Mouse (Mus musculus): ENCODE data around the gene Spock1. TPM values are rescaled to one million over a fixed set of nuclear protein-coding genes. Genes with fewer than 3 reads are reported as not detected.
"Not testable (repeated sequence)": the region's sequence is repeated elsewhere in the genome, so short reads cannot be mapped to it uniquely, and the experiment has no call there.

Gene Spock1
- polyA plus RNA-seq, 1 experiment from 2014 or later, result 2.1 TPM

- no peak for DNase-seq (ENCODE audit: low spot score)
- 70% methylated on average over 2 of the region's 2 CpGs for WGBS
- H3K9me3 ChIP-seq, result no peaks in the 10 kb centered on the region
- no peaks in the 10 kb centered on the region for H3K4me1 ChIP-seq
- no peaks in the 10 kb centered on the region for H3K36me3 ChIP-seq
- H3K27ac ChIP-seq, result no peak overlapping the region
- no peaks in the 10 kb centered on the region for H3K27me3 ChIP-seq (ENCODE audit: insufficient read depth, poor library complexity, severe bottlenecking)
- H3K4me3 ChIP-seq, result no peak overlapping the region
These were observed 434.1 kb downstream of the Spock1 start for GRCm38 (mm10) chr13:57474068-57474467.

- H3K4me1 ChIP-seq; H3K36me3 ChIP-seq; H3K27ac ChIP-seq; H3K27me3 ChIP-seq (ENCODE audit: insufficient read depth, poor library complexity, severe bottlenecking); H3K4me3 ChIP-seq; H3K9me3 ChIP-seq; DNase-seq (ENCODE audit: low spot score): not testable (repeated sequence)
- 78% methylated on average over 4 of the region's 4 CpGs for WGBS
These were observed 437.2 kb downstream of the Spock1 start for GRCm38 (mm10) chr13:57470922-57471321.

GRCm38 (mm10) chr13:57459978-57460377 lies 448.2 kb downstream of the Spock1 start:
- no peaks in the 10 kb centered on the region for H3K27me3 ChIP-seq (ENCODE audit: insufficient read depth, poor library complexity, severe bottlenecking)
- H3K4me3 ChIP-seq, result no peak overlapping the region
- H3K4me1 ChIP-seq, result no peaks in the 10 kb centered on the region
- H3K9me3 ChIP-seq, result no peaks in the 10 kb centered on the region
- H3K36me3 ChIP-seq, result no peaks in the 10 kb centered on the region
- WGBS, result 79% methylated on average over 8 of the region's 8 CpGs
- H3K27ac ChIP-seq, result no peak overlapping the region
- DNase-seq (ENCODE audit: low spot score), result no peak

GRCm38 (mm10) chr13:57450189-57450821 lies 457.8 kb downstream of the Spock1 start:
- Histone ChIP-seq H3K4me1 (no peaks in the 10 kb centered on the region), H3K27ac (no peak overlapping the region), H3K9me3 (no peaks in the 10 kb centered on the region), H3K27me3 (ENCODE audit: insufficient read depth, poor library complexity, severe bottlenecking) (no peaks in the 10 kb centered on the region), H3K36me3 (no peaks in the 10 kb centered on the region), H3K4me3 (no peak overlapping the region)
- DNase-seq (ENCODE audit: low spot score), result no peak
- WGBS, result 33% methylated on average over 11 of the region's 11 CpGs

- no peak for DNase-seq (ENCODE audit: low spot score)
- no peaks in the 10 kb centered on the region for H3K27me3 ChIP-seq (ENCODE audit: insufficient read depth, poor library complexity, severe bottlenecking)
- H3K4me3 ChIP-seq, result no peak overlapping the region
- no peak overlapping the region for H3K27ac ChIP-seq
- WGBS, result 88% methylated on average over 7 of the region's 7 CpGs
- no peaks in the 10 kb centered on the region for H3K9me3 ChIP-seq
- no peaks in the 10 kb centered on the region for H3K36me3 ChIP-seq
- H3K4me1 ChIP-seq, result no peaks in the 10 kb centered on the region
These were observed 459.2 kb downstream of the Spock1 start for GRCm38 (mm10) chr13:57448906-57449305.

- Histone ChIP-seq H3K27ac (no peak overlapping the region), H3K9me3 (no peaks in the 10 kb centered on the region), H3K4me3 (no peak overlapping the region), H3K27me3 (ENCODE audit: insufficient read depth, poor library complexity, severe bottlenecking) (no peaks in the 10 kb centered on the region), H3K36me3 (no peaks in the 10 kb centered on the region), H3K4me1 (no peaks in the 10 kb centered on the region)
- DNase-seq (ENCODE audit: low spot score), result no peak
- 79% methylated on average over 3 of the region's 3 CpGs for WGBS
These were observed 463.2 kb downstream of the Spock1 start for GRCm38 (mm10) chr13:57444977-57445376.

- DNase-seq (ENCODE audit: low spot score), result peak; percentile 25
- 87% methylated on average over 7 of the region's 7 CpGs for WGBS
- peaks cover 6% of the 10 kb centered on the region for H3K4me1 ChIP-seq
- no peaks in the 10 kb centered on the region for H3K27me3 ChIP-seq (ENCODE audit: insufficient read depth, poor library complexity, severe bottlenecking)
- no peaks in the 10 kb centered on the region for H3K9me3 ChIP-seq
- H3K36me3 ChIP-seq, result no peaks in the 10 kb centered on the region
- H3K27ac ChIP-seq, result no peak overlapping the region
- H3K4me3 ChIP-seq, result no peak overlapping the region
These were observed 468.0 kb downstream of the Spock1 start for GRCm38 (mm10) chr13:57440111-57440510.

GRCm38 (mm10) chr13:57435726-57436220 lies 472.4 kb downstream of the Spock1 start:
- H3K27ac ChIP-seq, result no peak overlapping the region
- H3K27me3 ChIP-seq (ENCODE audit: insufficient read depth, poor library complexity, severe bottlenecking), result no peaks in the 10 kb centered on the region
- no peaks in the 10 kb centered on the region for H3K36me3 ChIP-seq
- peak; percentile 68 for DNase-seq (ENCODE audit: low spot score)
- no peak overlapping the region for H3K4me3 ChIP-seq
- 84% methylated on average over 10 of the region's 10 CpGs for WGBS
- 0 out of 2 replicates have a peak, but pooled peaks cover 5% of the 10 kb centered on the region for H3K9me3 ChIP-seq
- H3K4me1 ChIP-seq, result peaks cover 12% of the 10 kb centered on the region

- peak; percentile 9 for DNase-seq (ENCODE audit: low spot score)
- Histone ChIP-seq H3K9me3 (0 out of 2 replicates have a peak, but pooled peaks cover 5% of the 10 kb centered on the region), H3K4me1 (peaks cover 13% of the 10 kb centered on the region), H3K36me3 (no peaks in the 10 kb centered on the region), H3K4me3 (no peak overlapping the region), H3K27me3 (ENCODE audit: insufficient read depth, poor library complexity, severe bottlenecking) (peaks cover 6% of the 10 kb centered on the region; the same call in 1 of the 2 replicates), H3K27ac (no peak overlapping the region)
- 90% methylated on average over 4 of the region's 4 CpGs for WGBS
These were observed 474.3 kb downstream of the Spock1 start for GRCm38 (mm10) chr13:57433848-57434247.

- WGBS, result 92% methylated on average over 4 of the region's 4 CpGs
- H3K4me3 ChIP-seq, result no peak overlapping the region
- 0 out of 2 replicates have a peak, but pooled peaks cover 5% of the 10 kb centered on the region for H3K9me3 ChIP-seq
- peaks cover 13% of the 10 kb centered on the region for H3K4me1 ChIP-seq
- no peak overlapping the region for H3K27ac ChIP-seq
- DNase-seq (ENCODE audit: low spot score), result no peak
- H3K36me3 ChIP-seq, result no peaks in the 10 kb centered on the region
- H3K27me3 ChIP-seq (ENCODE audit: insufficient read depth, poor library complexity, severe bottlenecking), result peaks cover 7% of the 10 kb centered on the region; the same call in 1 of the 2 replicates
These were observed 476.3 kb downstream of the Spock1 start for GRCm38 (mm10) chr13:57431815-57432214.

- WGBS, result 64% methylated on average over 14 of the region's 14 CpGs
- Histone ChIP-seq H3K4me1 (peaks cover 6% of the 10 kb centered on the region; the same call in 1 of the 2 replicates), H3K4me3 (no peak overlapping the region), H3K27ac (no peak overlapping the region), H3K9me3 (0 out of 2 replicates have a peak, but pooled peaks cover 5% of the 10 kb centered on the region), H3K27me3 (ENCODE audit: insufficient read depth, poor library complexity, severe bottlenecking) (peaks cover 7% of the 10 kb centered on the region; the same call in 1 of the 2 replicates), H3K36me3 (no peaks in the 10 kb centered on the region)
- DNase-seq (ENCODE audit: low spot score), result peak; percentile 11
These were observed 479.3 kb downstream of the Spock1 start for GRCm38 (mm10) chr13:57428840-57429239.

GRCm38 (mm10) chr13:57418781-57419180 lies 489.4 kb downstream of the Spock1 start:
- Histone ChIP-seq H3K36me3 (no peaks in the 10 kb centered on the region), H3K4me3 (no peak overlapping the region), H3K27me3 (ENCODE audit: insufficient read depth, poor library complexity, severe bottlenecking) (no peaks in the 10 kb centered on the region), H3K27ac (no peak overlapping the region), H3K4me1 (no peaks in the 10 kb centered on the region), H3K9me3 (no peaks in the 10 kb centered on the region)
- WGBS, result 75% methylated on average over 5 of the region's 5 CpGs
- DNase-seq (ENCODE audit: low spot score), result peak; percentile 63

- H3K9me3 ChIP-seq, result no peaks in the 10 kb centered on the region
- DNase-seq (ENCODE audit: low spot score), result no peak
- H3K36me3 ChIP-seq, result no peaks in the 10 kb centered on the region
- peaks cover 7% of the 10 kb centered on the region for H3K4me1 ChIP-seq
- H3K27me3 ChIP-seq (ENCODE audit: insufficient read depth, poor library complexity, severe bottlenecking), result no peaks in the 10 kb centered on the region
- H3K4me3 ChIP-seq, result no peak overlapping the region
- H3K27ac ChIP-seq, result no peak overlapping the region
- WGBS, result 86% methylated on average over 1 of the region's 1 CpGs
These were observed 493.4 kb downstream of the Spock1 start for GRCm38 (mm10) chr13:57414716-57415115.

All from heart, embryonic 10.5 days (tissue).